Mouse (Mus musculus) C2C12 (cell line): ENCODE results near the gene Smarca4. TPM values are rescaled to one million over a fixed set of nuclear protein-coding genes. Genes with fewer than 3 reads are reported as not detected.

Experiments used
- H3K27me3 ChIP-seq: one replicate; pipeline ENCODE4 v1.6.1; 2011; ENCODE audit not compliant: control insufficient read depth, insufficient read depth, insufficient read length
- H3K36me3 ChIP-seq: one replicate; pipeline ENCODE4 v1.6.1; 2011; ENCODE audit not compliant: control insufficient read depth, insufficient read depth
- H3K4me3 ChIP-seq: one replicate; pipeline ENCODE4 v1.5.1; 2011; ENCODE audit warnings: mild to moderate bottlenecking, control low read depth; ENCODE audit not compliant: poor library complexity, insufficient read depth, severe bottlenecking
- H3K79me2 ChIP-seq: one replicate; pipeline ENCODE4 v1.6.1; 2011; ENCODE audit not compliant: control insufficient read depth, insufficient read depth
- H3K79me3 ChIP-seq: one replicate; pipeline ENCODE4 v1.6.1; 2011; ENCODE audit warnings: low read depth, control low read depth
- H3ac ChIP-seq: one replicate; pipeline ENCODE3; 2011; ENCODE audit warnings: low read depth; ENCODE audit not compliant: control insufficient read depth, insufficient read length
- CEBPB ChIP-seq: IDR thresholded peaks from one replicate; pipeline ENCODE4 v1.6.1; 2011; ENCODE audit warnings: low read depth, mild to moderate bottlenecking, control low read depth, moderate library complexity
- CTCF ChIP-seq: IDR thresholded peaks from one replicate; pipeline ENCODE4 v1.5.1; 2011; ENCODE audit not compliant: control insufficient read depth, insufficient read depth, insufficient read length
- FOSL1 ChIP-seq: IDR thresholded peaks from one replicate; pipeline ENCODE4 v1.8.0; 2011; ENCODE audit warnings: mild to moderate bottlenecking, low read length; ENCODE audit not compliant: poor library complexity, insufficient read depth, severe bottlenecking
- MAX ChIP-seq: IDR thresholded peaks from one replicate; pipeline ENCODE4 v1.6.1; 2011; ENCODE audit warnings: mild to moderate bottlenecking, control low read depth
- MYOD1 ChIP-seq: IDR thresholded peaks from one replicate; pipeline ENCODE4 v1.6.1; 2011; ENCODE audit warnings: low read depth; ENCODE audit not compliant: control insufficient read depth, insufficient read length
- MYOG ChIP-seq: IDR thresholded peaks from one replicate; pipeline ENCODE4 v1.6.1; 2011; ENCODE audit not compliant: control insufficient read depth, insufficient read length; ENCODE audit errors: extremely low read depth
- USF1 ChIP-seq: IDR thresholded peaks from one replicate; pipeline ENCODE4 v1.6.1; 2011; ENCODE audit warnings: low read depth, mild to moderate bottlenecking, control low read depth, moderate library complexity
- polyA plus RNA-seq: library from polyadenylated mRNA; unstranded; fragments of >200 nt; fragmentation: generic; extraction: Trizol; gene quantifications from one replicate; pipeline ENCODE4 v1.2.1, GENCODE M21; 2012; ENCODE audit warnings: missing spikeins

Gene Smarca4
- polyA plus RNA-seq, 1 experiment = 72.2 TPM

GRCm38 (mm10) chr9:21647721-21648120, 31.8 kb downstream of the Smarca4 start:
- TF ChIP-seq USF1 = no peak
- TF ChIP-seq CEBPB = no peak
- no peak for TF ChIP-seq FOSL1
- no peak for TF ChIP-seq MYOD1
- Histone ChIP-seq H3K36me3 (peaks cover 76% of the 10 kb centered on the region), H3K27me3 (no peaks in the 10 kb centered on the region), H3K79me3 (peaks cover 18% of the 10 kb centered on the region), H3K4me3 (no peak overlapping the region), H3K79me2 (peaks cover 55% of the 10 kb centered on the region), H3ac (no peak overlapping the region)

- no peaks in the 10 kb centered on the region for H3K27me3 ChIP-seq
- H3K79me3 ChIP-seq = peaks cover 15% of the 10 kb centered on the region
- peaks cover 57% of the 10 kb centered on the region for H3K79me2 ChIP-seq
- no peak for TF ChIP-seq FOSL1
- no peak for TF ChIP-seq USF1
- TF ChIP-seq MYOD1 = no peak
- TF ChIP-seq MAX = no peak
- TF ChIP-seq MYOG = no peak
- no peak for TF ChIP-seq CTCF
- no peak for TF ChIP-seq CEBPB
- H3ac ChIP-seq = no peak overlapping the region
- no peak overlapping the region for H3K4me3 ChIP-seq
- peaks cover 66% of the 10 kb centered on the region for H3K36me3 ChIP-seq
Measured at GRCm38 (mm10) chr9:21652263-21652662, 36.3 kb downstream of the Smarca4 start.

- Histone ChIP-seq H3K36me3 (peaks cover 64% of the 10 kb centered on the region), H3K27me3 (no peaks in the 10 kb centered on the region), H3K79me3 (peaks cover 15% of the 10 kb centered on the region), H3K79me2 (peaks cover 56% of the 10 kb centered on the region), H3K4me3 (no peak overlapping the region), H3ac (no peak overlapping the region)
- TF ChIP-seq MYOD1 = no peak
- TF ChIP-seq CTCF = no peak
- TF ChIP-seq USF1 = no peak
- no peak for TF ChIP-seq CEBPB
- TF ChIP-seq MYOG = no peak
- no peak for TF ChIP-seq FOSL1
- TF ChIP-seq MAX = no peak
Measured at GRCm38 (mm10) chr9:21653253-21653652, 37.3 kb downstream of the Smarca4 start.

GRCm38 (mm10) chr9:21662034-21662433, 46.1 kb downstream of the Smarca4 start:
- no peak overlapping the region for H3K4me3 ChIP-seq
- H3ac ChIP-seq = no peak overlapping the region
- no peaks in the 10 kb centered on the region for H3K27me3 ChIP-seq
- H3K79me3 ChIP-seq = no peaks in the 10 kb centered on the region
- no peaks in the 10 kb centered on the region for H3K79me2 ChIP-seq
- TF ChIP-seq MAX (no peak), CTCF (no peak), CEBPB (no peak), USF1 (no peak), MYOG (no peak), FOSL1 (no peak), MYOD1 (no peak)
- peaks cover 94% of the 10 kb centered on the region for H3K36me3 ChIP-seq

- no peaks in the 10 kb centered on the region for H3K79me2 ChIP-seq
- H3K36me3 ChIP-seq = peaks cover 96% of the 10 kb centered on the region
- H3ac ChIP-seq = no peak overlapping the region
- no peaks in the 10 kb centered on the region for H3K27me3 ChIP-seq
- H3K79me3 ChIP-seq = no peaks in the 10 kb centered on the region
- TF ChIP-seq USF1 (no peak), MAX (no peak), CEBPB (no peak), MYOD1 (no peak), FOSL1 (no peak), CTCF (no peak), MYOG (no peak)
- H3K4me3 ChIP-seq = no peak overlapping the region
Measured at GRCm38 (mm10) chr9:21668946-21669345, 53.0 kb downstream of the Smarca4 start.

- peaks cover 96% of the 10 kb centered on the region for H3K36me3 ChIP-seq
- no peak overlapping the region for H3K4me3 ChIP-seq
- H3K79me2 ChIP-seq = no peaks in the 10 kb centered on the region
- H3K27me3 ChIP-seq = no peaks in the 10 kb centered on the region
- no peak for TF ChIP-seq CEBPB
- TF ChIP-seq MYOD1 = no peak
- TF ChIP-seq MYOG = no peak
- no peak for TF ChIP-seq FOSL1
- TF ChIP-seq CTCF = no peak
- TF ChIP-seq MAX = no peak
- TF ChIP-seq USF1 = no peak
- H3ac ChIP-seq = no peak overlapping the region
- no peaks in the 10 kb centered on the region for H3K79me3 ChIP-seq
Measured at GRCm38 (mm10) chr9:21670354-21670753, 54.4 kb downstream of the Smarca4 start.
